Mouse (Mus musculus) megakaryocyte, adult 5-6 weeks (primary cell): Measurements from ENCODE around the gene Otop3. TPM values are rescaled to one million over a fixed set of nuclear protein-coding genes. Genes with fewer than 3 reads are reported as not detected.

ENCODE experiments used
- ATAC-seq: 2 replicates; pipeline ENCODE4 v1.8.0; 2016; ENCODE audit warnings: mild to moderate bottlenecking, inconsistent platforms; ENCODE audit not compliant: poor library complexity, severe bottlenecking
- total RNA-seq, 2 experiments: library from RNA; stranded (forward) in 1 of 2; stranded (reverse) in 1 of 2; fragments of 153-499, 151-499 nt in 1 of 2; fragments of 221-1000, 200-1000 nt in 1 of 2; gene quantifications; 2 replicates each; pipeline versions ENCODE4 v1.2.3 to v1.2.4; 2015 to 2017

Otop3 gene
- total RNA-seq, 2 experiments from 2014 or later = not detected

GRCm38 (mm10) chr11:115391358-115391757 is 56.8 kb downstream of the Otop3 start:
- ATAC-seq = no peak

- no peak for ATAC-seq
Observed at GRCm38 (mm10) chr11:115393721-115394325, 59.3 kb downstream of the Otop3 start.

Other genes with a start within 250 kb of the Otop3 start
- gene Rab37, start 243.3 kb upstream of the Otop3 start, total RNA-seq (2015) = 4.8 and 6.2 TPM in 2 replicates
- gene Rab37, start 243.3 kb upstream of the Otop3 start, total RNA-seq (2017) = 8.9 and 15.0 TPM in 2 replicates
- 22.9 and 25.7 TPM in 2 replicates for gene Cd300lf, start 200.7 kb upstream of the Otop3 start, total RNA-seq (2015)
- gene Cd300lf, start 200.7 kb upstream of the Otop3 start, total RNA-seq (2017) = 28.1 and 46.6 TPM in 2 replicates
- gene Slc9a3r1, start 171.4 kb upstream of the Otop3 start, total RNA-seq (2015) = 77.6 and 92.0 TPM in 2 replicates
- 87.5 and 88.7 TPM in 2 replicates for gene Slc9a3r1, start 171.4 kb upstream of the Otop3 start, total RNA-seq (2017)
- gene Tmem104, start 147.2 kb upstream of the Otop3 start, total RNA-seq (2015) = 23.9 and 25.7 TPM in 2 replicates
- 6.1 and 8.7 TPM in 2 replicates for gene Tmem104, start 147.2 kb upstream of the Otop3 start, total RNA-seq (2017)
- 16.1 and 17.7 TPM in 2 replicates for gene Nat9, start 146.9 kb upstream of the Otop3 start, total RNA-seq (2015)
- 23.9 and 36.1 TPM in 2 replicates for gene Nat9, start 146.9 kb upstream of the Otop3 start, total RNA-seq (2017)
- 0.05 TPM in 1 of 2 replicates, not detected in the other for gene Grin2c, start 67.5 kb upstream of the Otop3 start, total RNA-seq (2015)
- gene Grin2c, start 67.5 kb upstream of the Otop3 start, total RNA-seq (2017) = not detected in 2 replicates
- gene Fdxr, start 57.7 kb upstream of the Otop3 start, total RNA-seq (2015) = 4.4 and 5.6 TPM in 2 replicates
- 9.9 and 14.3 TPM in 2 replicates for gene Fdxr, start 57.7 kb upstream of the Otop3 start, total RNA-seq (2017)
- 0.58 and 0.71 TPM in 2 replicates for gene Fads6, start 37.1 kb upstream of the Otop3 start, total RNA-seq (2015)
- gene Fads6, start 37.1 kb upstream of the Otop3 start, total RNA-seq (2017) = 1.4 and 2.3 TPM in 2 replicates
- not detected in 2 replicates for gene Otop2, start 27.6 kb upstream of the Otop3 start, total RNA-seq (2015)
- not detected in 2 replicates for gene Otop2, start 27.6 kb upstream of the Otop3 start, total RNA-seq (2017)
- not detected in 2 replicates for gene Ush1g, start 12.7 kb upstream of the Otop3 start, total RNA-seq (2015)
- gene Ush1g, start 12.7 kb upstream of the Otop3 start, total RNA-seq (2017) = not detected in 2 replicates
- gene Hid1, start 33.0 kb downstream of the Otop3 start, total RNA-seq (2015) = 0.27 TPM in 1 of 2 replicates, not detected in the other
- gene Hid1, start 33.0 kb downstream of the Otop3 start, total RNA-seq (2017) = 0.07 and 0.16 TPM in 2 replicates
- gene Cdr2l, start 47.2 kb downstream of the Otop3 start, total RNA-seq (2015) = 0.21 and 0.58 TPM in 2 replicates
- gene Cdr2l, start 47.2 kb downstream of the Otop3 start, total RNA-seq (2017) = 0.24 and 0.59 TPM in 2 replicates
- 122 and 124 TPM in 2 replicates for gene Mrpl58, start 69.0 kb downstream of the Otop3 start, total RNA-seq (2015)
- 86.9 and 95.9 TPM in 2 replicates for gene Mrpl58, start 69.0 kb downstream of the Otop3 start, total RNA-seq (2017)
- gene Atp5h, start 85.2 kb downstream of the Otop3 start, total RNA-seq (2015) = 740 and 790 TPM in 2 replicates
- 901 and 1,038 TPM in 2 replicates for gene Atp5h, start 85.2 kb downstream of the Otop3 start, total RNA-seq (2017)
- gene Kctd2, start 85.4 kb downstream of the Otop3 start, total RNA-seq (2015) = 19.6 and 21.2 TPM in 2 replicates
- 14.5 and 16.8 TPM in 2 replicates for gene Kctd2, start 85.4 kb downstream of the Otop3 start, total RNA-seq (2017)
- gene Trim80, start 105.8 kb downstream of the Otop3 start, total RNA-seq (2015) = not detected in 2 replicates
- not detected in 2 replicates for gene Trim80, start 105.8 kb downstream of the Otop3 start, total RNA-seq (2017)
- 0.09 and 0.42 TPM in 2 replicates for gene Slc16a5, start 127.7 kb downstream of the Otop3 start, total RNA-seq (2015)
- 0.08 and 0.15 TPM in 2 replicates for gene Slc16a5, start 127.7 kb downstream of the Otop3 start, total RNA-seq (2017)
- gene Armc7, start 140.9 kb downstream of the Otop3 start, total RNA-seq (2015) = 17.2 and 18.5 TPM in 2 replicates
- gene Armc7, start 140.9 kb downstream of the Otop3 start, total RNA-seq (2017) = 19.8 and 38.6 TPM in 2 replicates
- gene Nt5c, start 157.1 kb downstream of the Otop3 start, total RNA-seq (2015) = 80.9 and 84.8 TPM in 2 replicates
- gene Nt5c, start 157.1 kb downstream of the Otop3 start, total RNA-seq (2017) = 104 and 113 TPM in 2 replicates
- 211 and 220 TPM in 2 replicates for gene Jpt1, start 179.7 kb downstream of the Otop3 start, total RNA-seq (2015)
- gene Jpt1, start 179.7 kb downstream of the Otop3 start, total RNA-seq (2017) = 181 and 183 TPM in 2 replicates
- gene Sumo2, start 201.5 kb downstream of the Otop3 start, total RNA-seq (2015) = 507 and 587 TPM in 2 replicates
- 367 and 413 TPM in 2 replicates for gene Sumo2, start 201.5 kb downstream of the Otop3 start, total RNA-seq (2017)
- gene Nup85, start 229.7 kb downstream of the Otop3 start, total RNA-seq (2015) = 52.2 and 59.7 TPM in 2 replicates
- gene Nup85, start 229.7 kb downstream of the Otop3 start, total RNA-seq (2017) = 59.5 and 59.9 TPM in 2 replicates